Mouse (Mus musculus) adrenal gland, adult 18-20 months (tissue): ENCODE results near the gene Arhgap4. TPM values are rescaled to one million over a fixed set of nuclear protein-coding genes. Genes with fewer than 3 reads are reported as not detected.
A peak's percentile ranks its signal among the peaks of the same experiment; 100 is the strongest.

ENCODE experiments used
- DNase-seq, 2 experiments: peaks; one replicate each; pipeline ENCODE4 v3.0.0; 2021 to 2022; ENCODE audit warnings: low spot score in 2 of 2
- long read RNA-seq, 2 experiments: library from polyadenylated mRNA; stranded (forward); transcript quantifications; one replicate each; pipeline ENCODE4 v2.0.0; 2021
- total RNA-seq, 2 experiments: library from RNA; stranded (reverse); gene quantifications; 1 replicate in 1 of 2; 2 replicates in 1 of 2; pipeline ENCODE4 v1.2.3; 2021

The Arhgap4 gene
- total RNA-seq, result 1 to 10 TPM; 3.1 to 4.2 TPM
- long read RNA-seq, experiment 1, partial matches to known transcripts, result 2 of 10 reads
- long read RNA-seq, experiment 1, other reads (novel, unspliced or antisense), result 6 of 10 reads
- long read RNA-seq, experiment 2, partial matches to known transcripts, result 1 of 3 reads
- long read RNA-seq, experiment 2, other reads (novel, unspliced or antisense), result 2 of 3 reads

DNA sequence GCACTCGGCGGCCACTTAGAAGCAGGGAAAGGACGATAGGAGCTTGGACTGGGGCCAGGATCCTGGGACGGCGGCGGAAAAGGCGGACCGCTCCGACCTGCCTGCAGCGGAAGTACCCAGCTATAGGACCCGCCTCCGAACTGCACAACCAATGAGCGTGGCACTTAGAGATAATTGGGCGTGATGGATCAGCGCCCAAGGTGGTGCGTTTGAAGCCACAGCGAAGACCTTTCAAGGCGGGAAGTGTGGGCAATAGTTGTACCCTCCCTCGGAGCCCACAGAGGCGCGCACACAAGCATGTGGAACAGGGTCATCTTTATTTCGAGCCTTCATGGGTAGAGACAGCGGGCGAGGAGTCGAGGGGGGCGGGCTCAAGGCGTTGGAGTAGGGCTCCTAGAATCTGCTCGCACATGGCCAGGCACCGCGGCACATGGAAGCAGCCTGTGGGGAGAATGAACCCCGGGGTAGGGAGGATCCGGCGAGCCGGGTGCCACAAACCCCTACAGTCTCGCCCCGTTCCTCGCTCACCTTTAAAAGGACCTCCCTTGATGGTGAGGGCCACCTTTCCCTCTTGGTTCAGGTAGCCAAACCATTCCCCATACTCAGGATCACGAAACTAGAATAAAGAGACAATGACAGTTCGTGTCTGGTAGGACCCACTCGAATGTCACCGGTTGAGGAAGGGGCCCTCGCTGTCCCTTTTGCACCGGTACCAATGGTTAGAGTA, at the start of gene Arhgap4, which contains the start of gene Naa10:
Arhgap4 (minus strand) TSS at position 48 of the 727 bp plus-strand sequence.
Naa10 (minus strand) TSS at position 122 of the 727 bp plus-strand sequence.
- peak; percentile 78 to 80 for DNase-seq

DNA sequence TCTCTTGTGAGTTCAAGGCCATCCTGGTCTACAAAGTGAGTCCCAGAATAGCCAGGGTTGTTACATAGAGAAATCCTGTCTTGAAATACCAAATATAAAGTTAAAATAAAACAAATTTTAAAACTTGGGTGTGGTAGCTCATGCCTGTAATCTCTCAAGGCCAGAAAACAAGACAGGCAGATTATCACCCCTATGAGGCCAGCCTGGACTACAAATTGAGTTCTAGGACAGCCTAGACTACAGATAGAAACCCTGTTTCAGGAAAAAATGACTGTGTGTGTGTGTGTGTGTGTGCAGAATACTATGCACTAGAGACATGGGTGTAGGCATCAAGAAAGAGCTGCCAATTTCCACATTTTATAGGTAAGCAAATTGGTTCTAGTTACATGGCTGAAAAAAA, 49.1 kb upstream of the Arhgap4 start:
- DNase-seq, result no peak

DNA sequence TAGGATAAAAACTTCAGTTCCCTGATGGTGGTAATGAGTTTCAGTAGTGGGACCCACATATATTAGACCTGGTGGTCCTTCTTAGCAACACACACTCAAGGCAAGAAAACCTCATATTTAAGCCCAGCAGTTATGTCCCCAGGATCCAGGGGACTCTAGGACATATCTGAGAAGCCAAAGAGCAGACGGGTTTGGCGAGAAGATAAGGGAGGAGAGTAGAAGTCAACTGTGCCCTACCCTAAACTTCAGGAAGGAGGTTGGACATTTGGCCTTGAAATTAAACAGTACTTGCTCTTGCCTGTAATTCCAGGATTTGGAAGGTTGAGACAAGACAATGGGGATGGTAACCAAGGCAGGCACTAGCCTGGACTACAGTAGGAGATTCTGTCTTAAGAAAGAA, 48.1 kb upstream of the Arhgap4 start:
- DNase-seq, result no peak

DNA sequence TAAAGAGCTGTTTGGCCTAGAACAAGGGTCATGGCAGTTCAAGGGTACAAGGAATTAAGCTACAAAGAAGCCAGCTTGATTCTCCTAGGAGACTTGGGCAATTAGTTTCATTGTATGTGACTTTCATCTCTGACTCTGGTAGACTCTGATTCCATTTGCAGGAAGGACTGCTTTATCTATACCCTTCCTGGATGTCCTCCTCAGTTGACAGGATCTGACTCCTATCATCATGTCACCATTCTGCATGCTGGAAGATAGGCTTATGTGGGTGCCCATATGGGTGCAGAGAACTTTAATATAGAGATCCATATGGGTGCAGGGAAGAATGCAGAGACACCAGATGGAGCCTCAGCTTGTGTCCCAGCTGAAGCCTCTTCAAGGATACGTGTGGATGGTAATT, 47.5 kb upstream of the Arhgap4 start:
- no peak for DNase-seq

DNA sequence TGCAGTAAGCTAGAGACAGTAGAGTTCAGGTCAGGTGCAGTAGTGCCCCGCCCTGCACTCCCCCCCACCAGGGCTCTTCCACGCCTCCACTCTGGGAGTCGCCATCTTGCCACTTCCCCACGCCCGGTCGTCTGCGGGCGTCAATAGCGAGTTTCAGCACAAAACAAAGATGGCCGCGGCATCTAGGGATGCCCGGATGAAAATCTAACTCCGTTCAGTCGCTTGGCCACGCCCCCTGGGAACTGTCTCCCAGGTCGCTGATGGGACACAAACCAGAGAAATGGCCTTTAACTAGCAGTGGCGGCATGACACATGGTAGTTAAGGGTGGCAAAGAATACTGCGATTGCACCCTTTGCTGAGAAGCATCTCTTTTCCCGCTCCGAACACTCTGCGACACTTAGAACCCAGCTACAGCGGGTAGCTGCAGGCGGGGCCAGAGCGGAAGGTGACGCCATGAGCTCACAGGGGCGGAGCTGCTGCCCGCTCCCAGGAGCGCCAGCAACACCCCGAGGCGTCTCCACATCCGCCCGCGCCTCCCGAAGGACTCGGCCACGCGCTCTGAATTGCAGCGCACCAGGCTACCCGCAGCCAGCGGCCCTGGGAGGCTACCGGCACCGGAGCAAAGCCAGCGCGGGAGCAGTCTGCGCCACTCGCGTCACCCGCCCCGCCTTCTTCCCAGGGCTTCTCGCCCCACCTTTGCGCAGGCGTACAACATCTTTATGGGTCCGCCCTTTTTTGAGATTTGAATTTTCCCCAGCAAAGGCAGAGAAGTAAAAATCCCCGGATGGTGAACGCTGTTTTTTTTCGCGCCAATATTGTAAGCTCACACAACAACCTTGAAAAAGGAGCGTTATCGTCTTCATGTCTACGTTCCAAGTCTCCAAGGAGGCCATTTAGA, 45.8 kb upstream of the Arhgap4 start:
- DNase-seq, result peak; percentile 67 to 76

DNA sequence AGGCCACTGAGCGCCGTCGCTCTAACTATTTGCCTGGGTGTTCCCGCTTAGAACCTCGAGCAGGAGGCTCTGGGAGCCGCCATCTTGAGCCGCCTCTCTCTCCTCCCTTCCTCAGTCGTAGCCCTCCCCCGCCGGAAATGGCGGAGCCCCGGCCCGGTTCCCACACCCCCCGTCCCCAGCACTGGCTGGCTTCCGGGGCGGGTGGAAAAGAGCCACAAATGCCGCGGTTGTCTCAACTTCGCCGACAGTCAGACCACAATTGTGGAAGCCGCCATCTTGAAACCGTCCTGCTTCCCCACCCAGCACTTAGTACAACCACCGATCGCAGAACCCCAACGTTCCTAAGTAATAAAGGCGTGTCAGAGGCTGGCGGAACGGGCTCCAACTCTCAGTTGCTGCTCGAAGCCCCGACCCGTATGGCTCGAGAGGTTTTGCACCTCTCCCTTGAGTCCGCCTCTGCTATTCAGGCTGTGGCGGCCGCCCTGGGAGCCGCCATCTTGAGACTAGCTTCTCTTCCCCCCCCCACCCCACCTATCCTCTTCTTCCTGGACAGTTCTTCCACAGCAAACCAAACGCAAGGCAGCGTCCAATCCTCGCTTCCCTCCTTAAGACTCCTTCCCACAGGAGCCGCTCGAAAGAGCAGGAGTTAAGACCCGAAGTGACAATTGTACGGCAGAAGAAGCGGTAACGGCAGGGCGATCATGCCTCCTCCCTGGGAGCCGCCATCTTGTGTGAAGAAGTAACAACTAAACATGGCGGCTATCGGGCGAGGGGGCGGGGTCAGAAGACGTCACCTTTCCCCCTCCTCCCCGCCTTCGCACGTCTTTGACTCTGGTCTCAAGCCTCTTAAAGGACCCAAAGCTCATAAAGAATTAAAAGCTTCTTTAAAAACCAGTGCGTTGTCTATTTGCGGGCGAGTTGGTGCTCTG, 44.8 kb upstream of the Arhgap4 start, which contains the start of gene Hcfc1:
Hcfc1 (minus strand) TSS at position 110 of the 929 bp plus-strand sequence.
- peak; percentile 77 to 81 for DNase-seq

DNA sequence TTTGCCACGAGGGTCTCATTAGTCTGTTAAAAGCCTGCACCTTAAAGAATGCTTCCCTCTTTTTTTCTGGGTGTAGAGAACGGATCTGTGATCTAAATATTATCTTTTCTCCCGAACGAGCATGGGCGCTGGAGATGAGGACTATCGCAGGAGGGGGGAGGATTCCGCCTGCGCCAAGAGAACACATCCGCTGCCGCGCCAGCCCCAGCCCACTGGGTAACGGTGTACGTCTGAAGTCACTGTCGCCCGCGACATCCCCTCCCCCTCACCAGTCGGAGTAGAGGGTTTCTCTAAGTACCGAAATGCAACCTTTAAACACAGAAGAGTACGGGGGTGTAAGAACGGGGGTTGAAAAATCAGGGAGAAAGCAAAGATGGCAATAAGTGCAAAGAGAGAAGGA, 43.6 kb upstream of the Arhgap4 start:
- peak; percentile 29 to 35 for DNase-seq

DNA sequence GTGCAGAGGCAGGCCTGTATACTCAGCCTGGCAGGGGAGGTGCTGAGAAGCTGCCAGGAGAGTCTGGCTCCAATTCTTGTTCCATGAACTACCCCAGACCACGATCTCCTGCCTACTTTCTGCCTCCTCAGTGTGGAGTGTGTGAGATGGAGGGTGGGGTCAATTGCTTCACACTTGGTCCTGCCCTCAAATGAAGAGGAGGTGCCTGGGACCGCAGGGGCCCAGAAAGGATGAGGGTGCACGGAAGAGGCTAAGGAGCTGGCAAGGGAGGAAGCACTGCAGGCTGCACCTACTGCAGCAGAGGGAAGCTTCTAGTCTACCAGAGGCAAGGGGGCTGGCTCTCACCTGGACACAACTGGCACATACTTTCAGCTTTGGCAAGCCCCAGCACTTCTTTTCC, 42.7 kb upstream of the Arhgap4 start:
- DNase-seq, result no peak

DNA sequence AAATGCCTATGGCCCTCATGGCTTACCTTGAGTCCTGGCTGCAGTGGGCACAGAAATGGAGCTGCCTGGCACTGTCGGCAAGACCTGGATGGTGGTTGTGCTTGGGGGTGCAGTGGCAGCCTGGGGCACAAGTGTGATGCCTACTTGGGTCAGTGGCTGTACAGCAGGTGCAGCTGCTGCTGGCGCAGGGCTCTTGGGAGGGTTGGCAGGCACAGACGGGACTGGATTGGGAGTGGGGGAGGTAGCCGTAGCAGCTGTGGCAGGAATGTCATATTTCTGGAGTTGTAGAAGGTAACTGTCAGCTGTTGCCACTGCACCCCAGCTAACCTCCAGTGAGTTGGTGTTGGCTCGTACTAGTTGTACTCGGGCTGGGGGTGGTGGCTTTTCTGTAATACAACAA, 33.3 kb upstream of the Arhgap4 start:
- no peak for DNase-seq

DNA sequence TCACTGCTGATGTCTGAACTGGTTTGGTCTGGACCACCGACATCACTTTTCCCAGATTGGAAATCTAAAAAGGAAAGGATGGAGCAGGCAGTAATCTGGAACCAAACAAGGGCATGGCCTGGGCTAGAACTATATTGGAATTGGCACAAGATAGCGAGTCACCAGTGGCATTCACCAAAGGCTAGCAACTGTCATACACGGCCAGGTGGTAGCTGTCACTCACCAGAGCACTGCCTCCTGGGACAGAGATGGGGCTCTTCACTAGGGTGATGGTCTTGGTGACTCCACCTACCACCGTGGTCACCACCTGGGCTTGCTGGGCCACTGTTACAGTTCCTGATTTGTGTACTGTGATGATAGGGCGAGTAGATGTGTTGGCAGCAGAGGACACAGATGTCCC, 30.9 kb upstream of the Arhgap4 start:
- DNase-seq, result no peak

DNA sequence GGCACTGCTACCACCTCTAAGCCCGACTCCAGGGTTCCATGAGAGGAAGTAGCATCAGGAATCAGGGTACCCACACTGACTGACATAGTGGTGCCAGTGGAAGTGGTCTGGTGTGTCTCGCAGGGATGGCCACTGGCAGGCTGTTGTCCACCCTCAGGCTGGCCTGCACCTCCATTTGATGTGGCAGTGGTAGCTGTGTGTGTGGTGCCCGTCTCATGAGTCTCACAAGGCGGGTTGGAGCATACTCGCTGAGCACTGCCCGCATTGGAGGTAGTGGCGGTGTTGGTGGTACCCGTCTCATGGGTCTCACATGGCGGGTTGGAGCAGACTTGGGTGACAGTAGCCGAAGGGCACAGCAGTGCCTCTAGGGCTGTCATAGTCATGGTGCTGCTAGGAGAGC, 27.7 kb upstream of the Arhgap4 start:
- DNase-seq, result no peak

DNA sequence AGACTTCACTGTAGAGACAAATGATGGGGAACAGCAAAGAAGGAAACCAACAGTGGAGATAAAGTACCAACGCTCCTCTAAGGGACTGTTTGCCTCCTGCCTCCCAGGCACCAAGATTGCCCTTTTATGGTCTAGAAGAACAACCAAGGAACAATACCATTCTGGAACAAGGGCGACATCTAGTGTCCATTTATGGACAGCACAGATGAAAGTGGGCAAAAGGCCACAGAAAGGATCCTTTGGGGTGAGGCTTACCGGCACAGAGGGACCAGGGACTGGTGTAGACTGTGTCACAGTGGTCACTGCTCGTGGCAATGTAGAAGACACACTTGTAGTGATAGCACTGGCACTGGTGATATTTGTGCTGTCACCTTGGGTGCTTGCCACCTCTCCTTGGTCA, 27.0 kb upstream of the Arhgap4 start:
- peak; percentile 30 for DNase-seq

DNA sequence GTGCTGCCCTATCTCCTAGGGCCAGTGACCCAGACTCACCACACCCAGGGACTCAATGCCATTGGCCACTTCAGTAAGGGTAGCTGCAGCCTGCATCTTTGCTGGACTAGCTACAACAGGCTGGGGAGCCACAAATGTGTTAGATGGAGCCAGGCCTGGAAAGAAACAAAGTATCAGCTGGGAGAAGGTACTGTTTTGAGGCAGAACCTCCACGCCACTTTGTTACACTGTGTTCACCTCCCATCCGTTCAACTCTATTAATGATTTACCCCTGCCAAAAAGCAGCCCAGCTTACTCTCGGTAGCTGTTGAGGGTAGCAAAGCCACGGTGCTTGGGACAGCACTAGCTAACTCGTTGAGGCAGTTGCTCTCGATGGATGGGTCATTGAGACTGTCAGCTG, 25.2 kb upstream of the Arhgap4 start:
- DNase-seq, result no peak

DNA sequence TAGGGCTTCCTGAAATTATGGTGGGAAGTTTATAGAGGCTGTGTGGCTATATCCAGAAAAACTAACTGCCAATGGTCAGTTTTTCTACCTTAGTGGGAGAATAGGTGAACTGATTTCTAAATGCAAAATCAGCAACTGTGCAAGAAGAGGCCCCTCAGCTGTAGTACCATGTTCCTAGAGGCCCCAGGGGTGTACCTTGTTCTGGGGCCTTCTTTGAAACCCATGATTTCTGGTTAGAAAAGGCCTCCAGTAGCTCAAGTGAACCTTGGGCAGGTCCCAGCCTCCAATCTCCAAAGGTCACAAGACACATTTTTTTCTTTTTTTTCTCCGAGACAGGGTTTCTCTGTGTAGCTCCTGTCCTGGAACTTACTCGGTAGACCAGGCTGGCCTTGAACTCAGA, 20.6 kb upstream of the Arhgap4 start:
- DNase-seq, result no peak

DNA sequence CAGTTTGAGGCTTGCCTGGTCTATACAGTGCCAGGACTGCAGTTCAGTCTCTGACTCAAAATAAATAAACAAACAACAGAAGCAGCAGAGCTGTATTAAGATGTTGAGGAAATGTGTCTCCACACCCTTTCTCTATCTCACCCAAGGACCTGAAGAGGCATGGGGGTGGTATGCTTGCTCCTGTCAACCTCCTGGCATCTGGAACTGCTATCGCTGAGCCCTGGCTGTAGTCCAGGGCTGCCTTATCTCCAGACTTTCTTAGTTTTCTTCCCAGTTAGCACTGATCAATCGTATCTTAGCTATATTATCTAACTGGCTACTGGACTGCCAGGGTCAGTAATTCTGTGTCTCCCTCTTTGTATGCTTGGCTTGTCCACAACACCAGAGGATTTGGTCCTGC, 20.2 kb upstream of the Arhgap4 start:
- DNase-seq, result no peak

DNA sequence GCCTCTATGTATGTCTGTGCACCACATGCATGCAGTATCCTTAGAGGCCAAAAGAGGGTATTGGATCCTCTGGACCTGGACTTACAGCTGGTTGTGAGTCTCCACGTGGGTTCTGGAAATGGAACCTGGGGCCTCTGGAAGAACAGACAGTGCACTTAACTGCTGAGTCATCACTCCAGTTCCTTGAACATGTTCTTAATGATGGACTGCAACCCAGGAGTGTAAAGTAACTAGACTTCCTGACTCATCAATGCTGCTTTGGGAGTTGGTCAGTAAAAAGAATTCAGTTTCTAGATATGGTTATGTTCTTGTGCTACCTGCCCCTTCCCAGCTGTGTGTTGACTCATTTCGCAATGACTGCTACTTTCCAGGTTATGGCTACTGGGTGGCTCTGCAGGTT, 10.2 kb upstream of the Arhgap4 start:
- no peak for DNase-seq

DNA sequence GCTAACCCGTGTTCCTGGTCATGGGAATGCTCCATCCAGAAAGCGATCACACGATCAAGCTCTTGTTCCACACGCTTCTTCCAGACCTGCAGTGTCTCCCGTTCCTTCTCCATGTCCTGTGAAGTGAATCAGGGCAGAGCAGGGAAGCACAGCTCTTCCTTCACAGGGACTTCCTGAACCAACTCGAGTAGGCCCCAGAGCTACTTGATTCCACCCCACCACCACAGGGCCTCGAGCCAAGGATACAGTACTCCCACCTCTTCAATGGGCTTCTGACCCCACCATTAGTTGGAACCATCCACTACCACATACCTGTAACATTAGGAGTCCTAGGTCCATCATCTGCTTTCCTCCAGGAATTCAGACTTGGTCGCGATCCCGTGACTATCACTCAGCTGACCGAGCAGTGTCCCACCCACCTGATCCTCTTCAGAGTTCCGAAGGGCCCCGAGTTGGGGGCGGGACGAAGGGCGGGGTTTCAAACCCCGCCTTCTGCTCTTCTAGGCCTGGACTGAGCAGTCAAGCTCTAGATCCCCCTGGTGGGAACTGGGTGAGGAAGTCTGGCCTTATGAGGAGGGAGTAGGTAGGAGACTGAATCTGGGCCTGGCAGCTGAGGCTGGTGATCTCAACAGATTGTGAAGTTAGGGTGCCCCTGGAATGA, 8.9 kb upstream of the Arhgap4 start, which contains the start of gene Renbp:
Renbp (minus strand) TSS at position 449 of the 661 bp plus-strand sequence.
- peak; percentile 35 to 51 for DNase-seq

DNA sequence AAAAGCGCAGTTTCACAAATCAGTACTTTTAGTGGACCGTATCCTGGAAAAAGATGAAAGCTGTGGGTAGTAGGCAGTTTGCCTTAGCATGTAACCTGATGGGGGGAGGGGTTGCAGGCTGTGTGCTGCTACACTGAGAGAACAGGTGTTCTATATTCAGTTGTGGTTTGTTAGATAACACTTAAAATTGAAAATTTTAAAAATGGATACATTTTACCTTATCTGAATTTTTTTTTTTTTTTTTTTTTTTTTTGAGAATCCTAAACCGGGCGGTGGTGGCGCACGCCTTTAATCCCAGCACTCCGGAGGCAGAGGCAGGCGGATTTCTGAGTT, 846 bp upstream of the Arhgap4 start:
- DNase-seq, result no peak

DNA sequence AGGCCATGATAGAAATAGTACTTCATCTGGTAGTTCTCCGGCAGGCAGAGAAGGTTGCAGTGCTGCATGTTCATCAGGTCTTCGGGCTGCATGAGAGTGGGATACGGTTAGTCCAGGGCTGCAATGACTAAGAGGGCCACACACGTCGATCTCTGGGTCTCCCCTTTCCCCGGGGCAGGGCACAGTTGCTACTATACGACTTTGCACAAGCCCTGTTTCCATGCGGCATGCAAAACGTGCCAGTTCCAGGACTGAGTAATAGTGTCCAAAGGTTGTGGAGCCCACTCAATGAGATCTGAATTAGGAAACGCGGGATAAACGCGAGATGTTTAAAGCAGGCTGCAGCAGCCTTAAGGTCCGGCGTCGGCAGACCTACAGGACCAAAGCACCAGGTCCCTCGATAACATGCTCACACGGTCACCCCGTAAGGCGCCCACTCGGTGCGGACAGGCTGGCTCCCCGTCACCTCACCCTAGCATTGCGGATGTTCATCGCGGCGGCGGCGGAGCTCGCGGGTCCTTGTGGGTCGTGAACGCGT, 316 bp downstream of the Arhgap4 start:
- peak in 1 of 2 experiments; percentile 19 for DNase-seq

DNA sequence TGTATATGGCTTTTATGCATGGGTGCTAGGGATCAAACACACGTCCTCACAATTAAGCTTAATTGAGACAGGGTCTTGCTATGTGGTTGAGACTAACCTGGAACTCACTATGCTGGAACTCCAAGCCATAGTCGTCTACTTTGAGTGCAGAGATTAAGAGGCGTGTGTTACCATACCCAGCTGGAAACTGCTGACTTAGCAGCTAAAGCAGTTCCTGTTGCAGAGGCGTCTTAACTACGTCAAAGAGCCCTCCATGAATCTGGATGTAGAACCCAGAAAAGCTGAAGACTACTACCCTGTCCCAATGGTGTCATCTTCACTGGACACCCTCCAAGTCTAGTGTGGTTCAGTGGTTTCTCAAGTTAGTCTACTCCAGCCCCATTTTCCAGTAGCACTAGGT, 3.0 kb downstream of the Arhgap4 start:
- DNase-seq, result no peak
